Mouse (Mus musculus): Measurements from ENCODE around the gene Epb42. TPM values are rescaled to one million over a fixed set of nuclear protein-coding genes. Genes with fewer than 3 reads are reported as not detected.

Gene Epb42
- polyA plus RNA-seq (2012; rRNA removed) = 12.7 and 15.0 TPM in 2 replicates

GRCm38 (mm10) chr2:121036733-121037341 lies at the start of gene Epb42:
TSS of gene Epb42 (minus strand) at chr2:121037072.

GRCm38 (mm10) chr2:121085480-121086185 lies 48.8 kb upstream of the Epb42 start, which contains the start of gene Tgm5:
TSS of gene Tgm5 (minus strand) at chr2:121085841.

GRCm38 (mm10) chr2:121007925-121008663 lies 28.8 kb downstream of the Epb42 start, which contains the start of gene Ccndbp1:
TSS of gene Ccndbp1 (plus strand) at chr2:121008403.

GRCm38 (mm10) chr2:120976990-120977925 lies 59.6 kb downstream of the Epb42 start, which contains the start of gene Tmem62:
TSS of gene Tmem62 (plus strand) at chr2:120977017.

GRCm38 (mm10) chr2:120970559-120971080 lies 66.3 kb downstream of the Epb42 start, which contains the start of gene Ubr1:
TSS of gene Ubr1 (minus strand) at chr2:120970715.

Other genes starting within 250 kb of the Epb42 start
- 22.1 and 27.6 TPM in 2 replicates for gene Cdan1, start 186.9 kb downstream of the Epb42 start, polyA plus RNA-seq (2012; rRNA removed)
- gene Ttbk2, start 186.5 kb downstream of the Epb42 start, polyA plus RNA-seq (2012; rRNA removed) = 9.2 and 11.9 TPM in 2 replicates
- gene Ubr1, start 66.4 kb downstream of the Epb42 start, polyA plus RNA-seq (2012; rRNA removed) = 17.3 and 20.9 TPM in 2 replicates
- gene Tmem62, start 60.1 kb downstream of the Epb42 start, polyA plus RNA-seq (2012; rRNA removed) = 3.5 and 4.7 TPM in 2 replicates
- 44.7 and 49.1 TPM in 2 replicates for gene Ccndbp1, start 28.7 kb downstream of the Epb42 start, polyA plus RNA-seq (2012; rRNA removed)
- 0.20 TPM in 1 of 2 replicates, not detected in the other for gene Tgm5, start 48.8 kb upstream of the Epb42 start, polyA plus RNA-seq (2012; rRNA removed)
- gene Tgm7, start 72.7 kb upstream of the Epb42 start, polyA plus RNA-seq (2012; rRNA removed) = 0.05 and 0.06 TPM in 2 replicates
- 15.8 and 20.9 TPM in 2 replicates for gene Adal, start 103.4 kb upstream of the Epb42 start, polyA plus RNA-seq (2012; rRNA removed)
- 6.8 and 8.9 TPM in 2 replicates for gene Lcmt2, start 103.6 kb upstream of the Epb42 start, polyA plus RNA-seq (2012; rRNA removed)
- 37.1 and 58.8 TPM in 2 replicates for gene Tubgcp4, start 133.6 kb upstream of the Epb42 start, polyA plus RNA-seq (2012; rRNA removed)
- 9.0 and 11.5 TPM in 2 replicates for gene Zscan29, start 134.1 kb upstream of the Epb42 start, polyA plus RNA-seq (2012; rRNA removed)
- 129 and 166 TPM in 2 replicates for gene Trp53bp1, start 234.3 kb upstream of the Epb42 start, polyA plus RNA-seq (2012; rRNA removed)

Data from central nervous system, embryonic 11.5 days (tissue).